Mouse (Mus musculus) c-Kit-positive CD71-negative TER-119-negative erythroid progenitor cells, embryonic 14.5 days (primary cell): ENCODE data around the gene Rusc2.

Experiments used
- DNase-seq: peaks from one replicate; pipeline ENCODE4 v3.0.0-alpha.2; 2013; ENCODE audit warnings: low read depth

The Rusc2 gene

DNA sequence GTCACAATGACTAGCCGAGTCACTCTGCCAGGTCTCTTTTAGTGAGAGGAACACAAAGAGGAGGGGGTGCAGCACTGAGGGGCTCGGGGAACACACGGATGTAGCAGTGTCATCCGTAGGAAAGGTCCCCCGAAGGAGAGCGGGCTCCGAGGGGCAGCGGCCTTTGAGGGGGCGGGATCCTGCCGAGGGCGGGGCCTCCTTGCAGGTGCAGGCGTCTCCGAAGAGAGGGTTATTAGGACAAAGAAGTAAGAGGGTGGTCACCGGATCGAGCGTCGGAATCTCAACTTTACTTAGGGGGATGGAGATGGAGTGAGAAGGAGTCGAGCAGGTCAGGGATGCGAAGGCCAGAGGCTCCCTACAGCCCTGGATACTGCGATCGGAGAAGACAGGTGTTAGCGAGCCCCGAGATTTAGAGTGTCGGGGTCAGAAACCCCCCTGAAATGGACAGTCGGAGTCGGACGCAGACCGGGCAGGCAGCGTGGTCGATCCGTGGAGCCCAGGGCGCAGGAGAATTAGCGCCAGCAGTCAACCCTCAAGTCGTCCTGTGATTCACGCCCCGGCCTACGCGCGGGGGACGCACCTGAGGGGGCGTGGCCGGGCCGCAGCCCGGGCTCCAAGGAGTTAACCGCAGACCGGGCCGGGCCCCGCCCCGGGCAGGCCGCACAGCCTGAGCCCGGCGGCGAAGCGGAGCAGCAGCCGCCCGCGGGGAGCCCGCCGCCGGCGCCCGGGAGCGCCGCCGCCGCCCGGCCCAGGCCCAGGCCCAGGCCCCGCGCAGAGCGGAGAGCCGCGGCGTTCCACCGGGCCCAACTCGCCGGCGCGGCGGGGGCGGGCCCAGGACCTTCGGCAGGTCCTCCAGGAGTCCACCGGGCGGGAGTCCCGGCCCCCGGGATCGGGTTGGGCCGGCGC lies 60.9 kb downstream of the Rusc2 start:
- no peak for DNase-seq

DNA sequence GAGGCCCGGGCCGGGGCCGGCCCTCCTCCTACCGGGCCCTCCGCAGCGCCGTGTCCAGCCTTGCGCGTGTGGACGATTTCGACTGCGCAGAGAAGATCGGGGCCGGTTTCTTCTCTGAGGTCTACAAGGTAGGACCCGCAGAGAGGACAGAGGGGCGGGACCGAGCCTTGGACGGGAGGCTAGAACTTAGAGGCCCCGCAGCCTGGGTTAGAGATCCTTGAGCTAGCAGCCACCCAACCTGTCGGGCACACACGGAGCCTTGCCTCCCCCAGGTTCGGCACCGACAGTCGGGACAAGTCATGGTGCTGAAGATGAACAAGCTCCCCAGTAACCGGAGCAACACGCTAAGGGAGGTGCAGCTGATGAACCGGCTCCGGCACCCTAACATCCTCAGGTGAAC lies 61.7 kb downstream of the Rusc2 start:
- no peak for DNase-seq

DNA sequence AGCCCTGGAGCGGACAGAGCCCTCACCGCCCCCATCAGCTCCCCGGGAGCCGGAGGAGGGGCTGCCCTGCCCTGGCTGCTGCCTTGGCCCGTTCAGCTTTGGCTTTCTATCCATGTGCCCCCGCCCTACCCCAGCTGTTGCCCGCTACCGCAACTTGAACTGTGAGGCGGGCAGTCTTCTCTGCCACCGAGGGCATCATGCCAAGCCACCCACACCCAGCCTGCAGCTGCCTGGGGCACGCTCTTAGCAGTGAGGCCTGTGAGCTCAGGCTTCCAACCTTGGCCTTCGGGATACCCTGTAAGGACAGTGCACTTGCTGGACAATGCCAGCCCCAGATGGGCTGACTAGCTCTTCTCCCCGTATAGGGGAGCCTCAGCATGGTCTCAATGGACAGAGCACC lies 65.5 kb downstream of the Rusc2 start:
- DNase-seq, result no peak

DNA sequence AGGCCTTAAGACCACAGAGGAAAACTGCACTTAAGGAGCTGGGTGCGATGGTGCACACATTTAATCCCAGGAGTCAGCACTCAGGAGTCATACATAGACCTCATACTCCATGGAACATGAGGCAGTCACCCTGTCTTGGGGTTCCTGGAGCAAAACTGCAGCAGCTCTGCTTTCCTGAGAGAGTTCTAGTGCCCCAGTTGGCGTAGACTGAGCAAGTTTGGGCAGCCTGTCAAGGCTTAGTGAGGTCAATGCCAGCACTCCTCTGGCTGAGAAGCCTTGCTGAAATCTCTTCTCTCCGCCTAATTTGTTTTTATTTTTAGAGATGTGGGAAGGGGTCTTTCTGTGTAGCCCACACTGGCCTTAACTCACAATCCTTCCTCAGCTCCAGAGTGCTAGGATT lies 66.8 kb downstream of the Rusc2 start:
- no peak for DNase-seq

DNA sequence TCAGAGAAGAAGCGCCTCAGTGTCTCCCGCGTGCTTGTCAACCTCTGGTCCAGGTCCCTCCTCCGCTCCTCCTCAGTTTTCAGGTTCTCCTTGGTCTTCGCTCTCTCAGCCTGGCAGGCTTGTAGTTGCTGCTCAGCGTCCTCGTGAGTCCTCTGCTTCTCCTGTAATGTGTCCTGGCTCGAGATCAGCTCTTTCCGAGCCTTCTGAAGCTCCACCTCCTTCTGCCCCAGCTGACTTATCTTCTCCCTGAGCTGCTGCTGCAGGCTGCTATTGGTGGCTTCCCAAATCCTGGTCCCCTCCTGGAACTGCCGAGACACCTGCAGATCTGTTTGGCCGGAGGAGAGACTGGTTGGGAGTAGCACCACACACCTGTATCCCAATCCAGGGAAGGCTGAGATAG lies 70.5 kb downstream of the Rusc2 start:
- DNase-seq, result no peak

GRCm38 (mm10) chr4:43453413-43453812 lies 71.6 kb downstream of the Rusc2 start:
- no peak for DNase-seq

DNA sequence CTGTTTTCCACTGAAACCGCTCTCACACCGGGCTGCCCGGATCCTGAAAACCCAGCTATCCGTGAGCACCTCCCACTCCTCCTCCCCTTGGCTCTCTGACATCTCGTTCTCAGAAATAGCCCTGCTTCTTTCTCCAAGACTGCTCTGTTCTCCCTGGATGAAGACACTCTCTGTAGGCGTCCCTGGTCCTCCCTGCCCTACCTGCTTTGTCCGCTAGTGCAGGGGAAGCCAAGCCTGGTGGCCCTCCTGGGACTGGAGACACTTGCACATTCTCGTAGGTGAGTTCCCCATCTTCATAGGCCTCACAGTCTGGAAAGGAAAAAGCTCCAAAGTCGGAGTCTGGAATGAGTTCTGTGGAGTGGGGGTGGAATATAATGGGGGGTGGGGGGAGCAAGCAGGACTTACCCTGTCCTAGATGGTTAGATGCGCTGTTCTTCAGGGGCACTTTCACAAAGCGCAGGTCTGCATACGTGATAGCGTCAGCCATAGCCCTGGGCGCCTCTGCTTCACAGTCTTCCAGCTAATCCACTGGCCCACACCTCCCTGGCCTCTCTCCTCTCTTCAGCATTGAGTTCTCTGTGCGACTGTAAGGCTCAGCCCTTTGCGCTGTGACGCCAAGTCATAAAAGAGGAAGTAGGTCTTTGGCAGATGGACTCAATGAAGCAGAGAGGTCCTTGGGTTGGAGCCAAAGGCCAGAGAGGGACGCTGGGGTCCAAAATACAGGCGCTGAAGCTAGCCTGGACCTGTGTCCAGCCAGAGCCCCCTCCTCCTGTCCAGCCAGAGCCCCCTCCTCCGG lies 72.5 kb downstream of the Rusc2 start, which contains the start of gene Cd72:
TSS of gene Cd72 (minus strand) at position 588 of the 796 bp plus-strand sequence.
- DNase-seq, result no peak

DNA sequence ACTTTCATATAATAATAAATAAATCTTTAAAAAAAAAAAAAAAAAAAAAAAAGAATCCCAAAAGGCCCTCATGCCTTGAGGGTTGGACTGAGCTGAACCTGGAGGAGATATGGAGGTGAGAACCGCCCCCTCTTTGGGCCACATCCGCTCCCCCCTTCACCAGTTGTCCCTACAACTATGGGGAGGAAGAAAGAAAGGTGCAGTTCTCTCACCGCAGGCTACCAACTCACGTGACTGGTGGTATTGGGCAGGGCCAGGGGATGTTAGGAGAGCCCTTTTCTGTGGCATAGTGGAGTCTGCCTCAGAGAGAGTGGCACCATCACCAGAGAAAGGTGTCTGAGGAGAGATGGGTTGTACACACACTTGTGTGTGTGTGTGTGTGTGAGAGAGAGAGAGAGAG lies 74.7 kb downstream of the Rusc2 start:
- DNase-seq, result no peak

GRCm38 (mm10) chr4:43457124-43457523 lies 75.3 kb downstream of the Rusc2 start:
- DNase-seq, result no peak

DNA sequence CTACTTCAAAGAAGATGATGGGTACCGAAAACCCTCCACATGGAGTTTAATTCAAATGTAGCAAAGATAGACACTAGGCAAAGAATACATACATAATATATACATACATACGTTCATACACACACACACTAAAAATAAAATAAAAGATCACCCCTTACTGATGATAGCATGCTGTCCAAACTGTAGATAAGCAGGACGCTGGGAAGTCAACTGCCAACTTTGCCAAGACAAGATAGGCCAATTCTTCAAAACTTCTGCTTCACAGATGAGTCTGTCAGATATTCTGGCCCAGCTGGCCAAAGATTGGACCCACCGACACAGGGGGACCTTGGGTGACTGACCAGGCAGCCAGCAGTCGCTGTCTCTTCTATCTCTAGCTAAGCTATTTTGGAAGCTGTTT lies 81.3 kb downstream of the Rusc2 start:
- no peak for DNase-seq

DNA sequence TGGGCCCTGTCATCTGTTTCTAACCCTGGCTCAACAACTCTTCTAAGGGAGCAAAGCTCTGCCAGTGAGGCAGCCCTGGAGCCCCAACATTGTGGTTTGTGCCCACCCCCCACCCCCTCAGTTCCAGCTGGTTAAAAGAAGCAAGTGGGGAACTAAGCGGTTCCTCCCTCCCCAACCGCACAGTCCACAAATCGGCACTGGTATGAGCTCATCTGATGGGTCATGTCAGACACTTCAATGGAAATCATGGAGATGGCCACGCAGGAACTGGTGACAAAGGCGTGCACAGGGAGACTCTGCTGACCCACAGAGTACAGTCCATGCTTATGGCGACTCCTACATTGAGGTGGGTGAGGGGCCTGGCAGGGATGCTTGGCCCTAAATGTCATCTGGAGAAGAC lies 84.2 kb downstream of the Rusc2 start:
- DNase-seq, result no peak

GRCm38 (mm10) chr4:43466872-43467271 lies 85.1 kb downstream of the Rusc2 start:
- DNase-seq, result no peak

DNA sequence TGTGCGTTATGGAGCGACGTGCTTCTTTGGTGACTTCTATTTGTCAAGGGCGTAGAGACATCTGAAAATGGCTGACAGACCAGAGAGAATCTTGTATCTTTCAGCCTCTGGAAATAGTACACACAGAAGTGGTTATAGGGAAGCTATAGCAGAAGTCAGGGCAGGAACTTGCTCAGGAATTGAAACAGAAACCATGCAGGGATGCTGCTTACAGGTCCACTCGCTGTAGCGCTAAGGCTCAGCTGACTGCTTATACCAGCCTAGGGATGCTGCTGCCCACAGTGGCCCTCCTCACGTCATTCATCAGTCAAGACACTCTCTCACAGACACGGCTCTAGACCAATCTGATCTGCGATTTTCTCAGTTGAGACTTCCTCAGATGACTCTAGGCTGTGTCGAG lies 88.5 kb downstream of the Rusc2 start:
- DNase-seq, result no peak

- no peak for DNase-seq
Measured at GRCm38 (mm10) chr4:43473636-43474035, 91.9 kb downstream of the Rusc2 start.

DNA sequence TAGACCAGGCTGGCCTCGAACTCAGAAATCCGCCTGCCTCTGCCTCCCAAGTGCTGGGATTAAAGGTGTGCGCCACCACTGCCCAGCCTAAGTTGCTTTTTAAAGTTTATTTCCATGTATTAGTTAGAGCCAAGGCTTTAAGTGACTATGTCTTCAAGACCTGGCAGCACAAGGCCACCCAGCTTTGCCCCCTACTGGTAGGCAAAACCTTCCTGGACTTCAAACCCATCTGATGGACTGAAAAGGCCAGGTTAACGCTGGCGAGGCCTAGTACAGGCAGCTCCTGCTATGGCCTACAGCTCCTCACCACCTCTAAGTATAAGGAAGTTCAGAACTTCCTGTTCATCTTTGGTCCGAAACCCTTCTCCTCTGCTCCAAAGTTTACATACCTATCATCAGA lies 94.8 kb downstream of the Rusc2 start:
- no peak for DNase-seq
